Mouse (Mus musculus) right cerebral cortex, postnatal 25 days (tissue): Measurements from ENCODE around the gene Srsf2.
A peak's percentile ranks its signal among the peaks of the same experiment; 100 is the strongest.
"Not testable (repeated sequence)": the region's sequence is repeated elsewhere in the genome, so short reads cannot be mapped to it uniquely, and the experiment has no call there.

Source experiments
- DNase-seq: peaks from one replicate; pipeline ENCODE4 v3.0.0; 2022

Gene Srsf2

DNA sequence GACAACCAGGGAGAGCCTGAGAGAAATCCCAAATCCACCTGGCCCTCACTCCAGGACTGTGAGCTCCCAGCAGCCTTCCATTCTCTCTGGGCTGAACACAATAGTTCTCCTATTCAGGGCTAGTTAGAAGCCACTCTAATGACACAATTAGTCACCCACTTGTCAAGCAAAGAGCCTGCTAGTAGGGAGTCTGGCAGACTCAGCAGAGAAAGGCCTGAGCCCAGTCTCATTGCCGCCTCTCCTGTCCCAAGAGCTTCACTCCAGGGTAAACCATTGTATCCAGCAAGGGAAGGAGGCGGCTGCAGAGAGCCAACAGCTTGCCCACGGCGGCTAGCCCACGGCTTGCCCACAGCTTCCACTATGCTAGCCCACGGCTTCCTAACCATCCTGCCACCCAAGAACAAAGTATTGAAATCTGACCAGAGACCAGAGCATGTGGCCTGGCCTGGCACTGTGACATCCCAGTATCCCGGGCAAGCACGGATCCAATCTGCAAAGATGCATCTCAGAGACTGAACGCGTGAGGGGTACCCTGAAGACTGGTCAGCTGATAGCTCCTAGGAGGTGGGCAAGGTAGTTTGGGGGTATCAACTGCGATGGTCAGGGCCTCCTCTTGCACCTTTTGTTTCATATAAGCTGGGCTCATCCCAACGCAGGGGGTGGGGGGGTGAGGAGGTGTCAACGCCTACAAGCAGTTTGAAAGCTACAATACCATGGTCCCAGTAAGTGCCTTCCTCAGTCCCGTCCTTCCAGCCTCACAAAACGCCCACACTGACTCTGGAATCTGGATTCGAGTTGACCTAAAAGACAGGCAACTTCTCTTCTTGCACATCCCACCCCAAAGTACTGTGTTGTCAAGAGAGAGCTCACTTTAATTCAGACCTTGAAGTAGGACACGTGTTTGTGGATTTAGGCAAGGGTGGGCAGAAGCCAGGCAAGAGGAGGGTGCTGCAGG, 26.1 kb downstream of the Srsf2 start:
- no peak for DNase-seq

DNA sequence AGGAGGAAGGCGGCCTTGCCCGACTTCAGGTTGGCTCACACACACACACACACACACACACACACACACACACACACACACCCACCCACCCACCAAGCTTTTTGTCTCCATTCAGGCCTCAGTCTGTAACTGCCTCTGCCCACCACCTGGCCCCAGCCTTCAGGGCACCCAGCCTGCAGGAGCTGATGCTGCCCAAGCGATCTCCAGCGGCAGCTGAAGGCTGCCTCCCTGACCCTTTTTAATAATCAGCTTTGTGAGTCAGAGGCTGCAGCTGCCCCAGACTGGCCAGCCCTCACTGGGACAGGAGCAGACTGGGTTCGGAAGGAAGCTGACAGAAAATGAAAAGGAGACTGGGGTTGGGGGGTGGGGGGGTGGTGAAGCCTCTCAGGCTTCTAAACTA, 27.7 kb downstream of the Srsf2 start:
- no peak for DNase-seq

DNA sequence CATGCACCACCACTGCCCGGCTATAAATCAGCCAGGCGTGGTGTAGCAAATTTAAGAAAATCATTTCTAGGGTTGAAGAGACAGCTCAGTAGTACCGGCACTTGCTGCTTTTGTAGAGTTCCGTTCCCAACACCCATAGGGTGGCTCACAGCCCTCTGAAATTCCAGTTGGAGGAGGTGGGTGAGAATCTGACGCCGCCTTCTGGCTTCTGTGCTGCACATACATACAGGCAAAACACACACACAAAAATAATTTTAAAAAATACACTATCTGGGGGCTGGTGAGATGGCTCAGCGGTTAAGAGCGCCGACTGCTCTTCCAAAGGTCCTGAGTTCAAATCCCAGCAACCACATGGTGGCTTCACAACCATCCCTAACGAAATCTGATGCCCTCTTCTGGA, 29.0 kb downstream of the Srsf2 start:
- DNase-seq: not testable (repeated sequence)

DNA sequence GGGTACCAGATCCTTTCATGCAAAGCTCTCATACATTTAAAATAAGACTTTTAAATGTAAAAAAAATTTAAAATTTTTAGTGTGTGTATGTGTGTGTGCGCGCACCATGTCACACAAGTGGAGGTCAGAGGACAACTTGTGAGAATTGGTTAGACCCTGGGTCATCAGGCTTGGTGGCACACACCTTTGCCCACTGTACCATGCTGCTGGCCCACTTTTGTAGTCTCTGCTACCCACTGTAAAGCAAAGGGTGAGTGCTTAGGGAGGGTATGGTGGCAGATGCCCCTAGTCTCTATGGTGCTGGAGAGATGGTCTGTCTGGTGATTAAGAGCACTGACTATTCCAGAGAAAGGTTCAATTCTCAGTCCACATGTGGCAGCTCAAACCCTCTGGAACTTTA, 29.6 kb downstream of the Srsf2 start:
- DNase-seq: no peak

- no peak for DNase-seq
Measured at GRCm38 (mm10) chr11:116822626-116823025, 30.3 kb downstream of the Srsf2 start.

DNA sequence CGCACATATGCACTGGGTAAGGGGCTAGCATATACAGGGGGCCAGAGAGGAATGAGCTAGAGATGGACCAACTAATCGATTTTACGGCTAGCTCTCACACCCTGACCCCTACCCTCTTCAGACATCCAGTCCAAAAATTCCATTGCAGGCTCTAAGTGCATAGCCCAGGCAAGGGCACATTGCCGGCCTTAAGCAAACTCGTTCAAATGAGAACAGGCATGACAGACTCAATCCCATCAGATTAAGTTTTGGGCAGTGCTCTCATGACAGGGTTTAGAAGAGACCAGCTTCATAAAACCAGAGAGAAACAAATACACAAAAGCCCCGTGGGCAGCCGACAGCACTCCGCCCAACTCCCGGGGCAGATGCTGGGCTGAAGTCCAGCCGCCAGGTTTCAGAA, 30.7 kb downstream of the Srsf2 start:
- no peak for DNase-seq

- DNase-seq: no peak
Measured at GRCm38 (mm10) chr11:116821057-116821940, 31.6 kb downstream of the Srsf2 start.

DNA sequence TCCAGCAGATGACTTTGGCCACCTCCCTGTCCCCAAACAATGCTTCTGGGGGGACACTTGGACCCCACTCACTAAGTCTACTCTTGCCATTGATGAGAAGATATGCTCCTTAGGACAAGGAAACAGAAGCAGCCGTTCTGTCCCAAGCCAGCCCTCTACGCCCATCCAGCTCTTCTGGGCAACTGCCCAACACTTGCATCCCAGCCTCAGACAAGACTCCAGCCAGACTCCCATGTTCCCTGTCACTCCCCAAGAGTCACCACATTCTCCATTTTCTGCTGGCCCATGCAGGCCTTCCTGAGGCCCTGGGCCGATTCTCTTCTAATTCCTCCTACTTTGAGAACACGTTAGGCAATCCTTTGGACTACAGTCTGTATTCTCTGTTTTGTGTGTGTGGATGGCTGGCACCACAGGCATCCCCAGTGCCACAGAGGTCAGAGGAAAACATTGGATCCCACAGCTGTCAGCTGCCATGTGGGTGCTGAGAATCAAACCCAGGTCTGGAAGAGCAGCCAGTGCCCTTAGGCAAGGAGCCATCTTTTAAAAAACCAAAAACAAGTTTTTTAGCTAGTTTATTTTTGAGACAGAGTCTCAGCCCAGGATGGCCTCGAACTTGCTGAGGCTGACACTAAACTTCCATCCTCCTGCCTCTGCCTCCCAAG, 32.8 kb downstream of the Srsf2 start:
- no peak for DNase-seq

GRCm38 (mm10) chr11:116818722-116819121, 34.2 kb downstream of the Srsf2 start:
- no peak for DNase-seq

- DNase-seq: no peak
Measured at GRCm38 (mm10) chr11:116817567-116817966, 35.3 kb downstream of the Srsf2 start.

DNA sequence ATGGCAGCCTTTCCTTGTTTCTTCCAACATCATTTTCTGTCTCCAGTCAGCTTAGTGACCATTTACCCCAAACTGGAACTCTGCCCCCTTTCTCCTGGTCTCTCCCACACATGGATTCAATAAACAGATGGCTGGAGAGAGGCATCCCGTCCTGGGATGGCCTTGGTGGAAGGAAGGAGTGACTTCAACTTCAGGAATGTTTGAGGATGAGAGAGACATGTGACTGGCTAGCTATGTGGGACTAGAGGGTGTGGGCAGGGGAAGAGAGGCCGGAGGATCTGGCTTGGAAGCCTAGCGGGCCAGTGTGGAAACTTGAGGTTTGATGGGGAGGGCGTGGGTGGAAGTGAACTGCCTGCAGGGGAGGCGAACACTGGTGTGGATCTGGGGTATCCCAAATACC, 36.1 kb downstream of the Srsf2 start:
- no peak for DNase-seq

DNA sequence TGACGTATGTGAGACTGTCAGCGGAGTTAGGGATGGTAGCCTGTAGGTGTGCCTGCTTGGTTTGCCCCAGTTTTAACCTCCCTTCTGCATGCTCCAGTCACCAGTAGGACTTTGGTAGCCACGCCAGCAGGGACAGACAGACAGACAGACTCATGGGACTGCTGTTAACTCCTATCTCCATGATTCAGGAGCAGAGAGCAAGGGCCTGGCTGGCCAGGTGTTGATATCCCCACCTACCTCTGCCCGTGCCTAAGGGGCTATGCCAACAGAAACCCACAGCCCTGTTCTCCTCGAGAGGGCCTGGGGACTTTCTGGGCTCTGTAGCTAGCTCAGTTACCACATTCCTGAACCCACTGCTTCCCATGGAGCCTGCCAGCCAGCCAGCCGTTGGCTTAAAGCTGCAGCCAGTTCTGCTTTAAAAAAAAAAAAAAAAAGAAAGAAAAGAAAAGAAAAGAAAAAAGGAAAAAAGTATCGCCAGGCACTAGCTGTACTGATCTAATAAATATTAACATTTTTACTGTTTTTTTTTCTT, 37.9 kb downstream of the Srsf2 start:
- no peak for DNase-seq

GRCm38 (mm10) chr11:116814076-116814883, 38.6 kb downstream of the Srsf2 start:
- DNase-seq: no peak

DNA sequence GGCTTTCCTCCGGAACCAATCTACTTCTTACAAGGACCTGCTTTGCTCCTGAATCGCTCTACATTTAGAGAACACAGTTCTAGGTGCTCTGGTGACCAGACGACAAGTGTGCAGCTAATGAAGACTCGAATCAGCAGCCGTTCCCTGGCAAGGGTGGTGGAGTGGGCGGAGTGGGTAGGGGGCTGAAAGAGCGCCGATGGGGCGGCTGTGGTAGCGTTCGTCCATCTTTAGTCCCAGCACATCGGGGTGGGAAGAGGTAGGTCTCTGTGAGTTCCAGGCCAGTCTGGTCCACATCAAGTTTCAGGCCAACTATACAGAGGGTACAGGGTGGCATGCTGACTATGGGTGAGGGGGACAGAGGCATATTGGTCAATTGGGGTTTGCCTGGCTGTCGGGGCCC, 39.3 kb downstream of the Srsf2 start:
- DNase-seq: no peak

- DNase-seq: no peak
Measured at GRCm38 (mm10) chr11:116812793-116813529, 39.9 kb downstream of the Srsf2 start.

DNA sequence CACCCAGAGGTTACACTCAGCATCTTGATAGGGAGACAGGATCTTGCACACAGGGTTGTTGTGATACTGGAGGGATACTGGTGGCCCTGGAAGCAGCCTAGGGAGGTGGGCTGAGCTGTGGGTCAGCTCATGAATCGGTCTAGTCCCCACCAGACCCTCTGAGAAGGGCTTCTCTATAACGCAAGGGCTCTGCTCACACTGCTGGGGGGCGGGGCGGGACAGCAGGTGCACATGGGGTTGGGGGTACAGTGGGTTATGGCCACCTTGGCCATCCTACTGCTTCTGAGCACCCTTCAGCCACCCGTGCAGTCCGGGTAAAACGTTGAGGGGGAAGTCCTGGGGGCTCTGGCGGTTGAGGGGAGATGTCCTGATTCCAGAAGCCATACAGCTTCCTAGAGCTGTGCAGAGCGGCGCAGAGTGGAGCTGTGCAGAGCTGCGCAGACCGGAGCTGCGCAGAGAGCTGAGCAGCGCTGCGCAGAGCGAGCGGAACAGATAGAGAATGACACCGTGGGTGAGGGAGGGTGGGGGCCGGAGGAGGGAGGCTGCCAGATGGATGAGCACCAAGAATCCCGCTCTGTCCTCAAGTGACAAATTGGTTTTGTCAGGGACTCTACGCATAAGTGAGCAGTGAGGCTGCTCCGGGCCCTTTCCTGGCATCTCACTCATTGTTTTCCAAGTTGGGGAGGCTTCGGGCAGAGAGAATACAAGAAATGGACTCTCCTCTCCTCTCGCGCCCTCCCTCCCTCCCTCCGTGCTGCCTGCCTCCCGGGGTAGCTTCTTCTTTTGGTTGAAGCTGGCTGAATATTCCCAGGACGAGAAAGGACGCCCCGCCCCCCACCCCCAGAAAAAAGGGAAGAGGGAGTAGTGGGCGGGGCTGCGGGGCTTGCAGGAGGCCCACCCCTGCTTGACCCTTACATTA, 41.7 kb downstream of the Srsf2 start:
- peak; percentile 83 for DNase-seq

DNA sequence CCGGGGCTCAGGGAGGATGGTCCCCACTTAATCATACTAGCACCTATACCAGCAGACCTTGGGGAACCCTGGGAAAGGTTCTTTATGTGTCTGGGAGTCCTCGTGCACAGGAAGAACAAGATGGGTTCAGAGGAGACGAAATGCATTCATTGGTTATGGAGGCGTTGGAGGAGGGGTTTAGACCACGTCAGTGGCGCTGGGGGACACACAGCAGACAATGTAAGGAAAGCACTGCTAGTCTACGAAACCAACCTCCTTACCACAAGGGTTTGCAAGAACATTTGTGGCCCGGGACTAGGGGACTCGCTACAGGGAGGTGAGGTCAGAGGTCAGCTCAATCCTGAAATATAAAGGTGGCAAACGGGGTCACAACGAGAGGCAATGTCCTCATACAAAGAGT, 42.4 kb downstream of the Srsf2 start:
- DNase-seq: no peak

- no peak for DNase-seq
Measured at GRCm38 (mm10) chr11:116809520-116809919, 43.4 kb downstream of the Srsf2 start.

DNA sequence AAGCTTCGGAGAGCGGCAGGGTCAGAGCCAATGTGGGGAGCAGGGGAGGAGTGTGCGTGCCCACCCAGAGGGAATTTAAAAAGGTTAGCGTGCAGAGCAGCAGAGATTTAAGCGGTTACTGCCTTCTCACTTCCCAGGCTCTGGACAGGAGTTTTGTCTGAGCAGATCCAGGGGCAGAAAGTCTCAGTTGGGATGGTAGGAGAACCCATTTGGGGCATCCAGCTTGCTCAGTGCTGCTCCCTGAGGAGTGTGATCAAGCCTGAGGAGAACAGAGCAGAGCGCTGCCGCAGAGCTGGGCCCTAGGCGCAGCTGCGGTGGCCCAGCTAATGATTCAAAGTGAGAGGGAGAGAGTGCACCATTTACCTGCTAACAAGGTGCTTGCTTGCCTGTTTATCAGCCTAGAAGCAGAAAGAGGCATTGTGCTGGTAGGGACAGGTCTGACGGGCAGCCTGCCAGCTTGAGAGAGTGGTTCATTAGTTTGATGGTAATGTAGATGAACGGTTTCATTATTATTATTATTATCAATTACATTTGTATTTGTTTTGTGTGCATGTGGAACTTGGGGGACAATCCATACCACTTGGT, 44.0 kb downstream of the Srsf2 start:
- no peak for DNase-seq
